Mouse (Mus musculus) lung, adult 2 months (tissue): ENCODE measurements around the gene Bbs4. TPM values are rescaled to one million over a fixed set of nuclear protein-coding genes. Genes with fewer than 3 reads are reported as not detected.

ENCODE experiments used
- DNase-seq: peaks from one replicate; pipeline ENCODE4 v3.0.0; 2022
- H3K4me1 ChIP-seq: fragments of 200-500 bp; 2 replicates; pipeline ENCODE4 v1.6.1; 2011; ENCODE audit warnings: low read length; ENCODE audit not compliant: control insufficient read depth, insufficient read depth
- H3K4me3 ChIP-seq: fragments of 200-500 bp; replicated peaks from 2 replicates; pipeline ENCODE3; 2011; ENCODE audit warnings: low read depth, mild to moderate bottlenecking, control low read depth, low read length; ENCODE audit errors: extremely low read depth
- CTCF ChIP-seq: fragments of 200-500 bp; IDR thresholded peaks from 2 replicates; pipeline ENCODE4 v1.5.1; 2011; ENCODE audit warnings: mild to moderate bottlenecking, low read length, control low read depth; ENCODE audit not compliant: insufficient read depth
- POLR2A ChIP-seq: fragments of 200-500 bp; IDR thresholded peaks from 2 replicates; pipeline ENCODE4 v1.6.1; 2011; ENCODE audit warnings: low read depth, mild to moderate bottlenecking, control low read depth, low read length, borderline replicate concordance; ENCODE audit errors: extremely low read depth
- WGBS: fragments of 180-500 bp; shearing (Covaris S2); methylation state at CpG from one replicate; pipeline ENCODE4 v1.1.7; 2018; 5-methylcytosine and 5-hydroxymethylcytosine counted together
- polyA plus RNA-seq: library from polyadenylated mRNA; depleted of rRNA; stranded (reverse); fragments of >200 nt; gene quantifications from 2 replicates; pipeline ENCODE4 v1.2.3, GENCODE M21; 2012; rRNA removed

Bbs4 gene
- polyA plus RNA-seq, 1 experiment: 3.5 TPM

DNA sequence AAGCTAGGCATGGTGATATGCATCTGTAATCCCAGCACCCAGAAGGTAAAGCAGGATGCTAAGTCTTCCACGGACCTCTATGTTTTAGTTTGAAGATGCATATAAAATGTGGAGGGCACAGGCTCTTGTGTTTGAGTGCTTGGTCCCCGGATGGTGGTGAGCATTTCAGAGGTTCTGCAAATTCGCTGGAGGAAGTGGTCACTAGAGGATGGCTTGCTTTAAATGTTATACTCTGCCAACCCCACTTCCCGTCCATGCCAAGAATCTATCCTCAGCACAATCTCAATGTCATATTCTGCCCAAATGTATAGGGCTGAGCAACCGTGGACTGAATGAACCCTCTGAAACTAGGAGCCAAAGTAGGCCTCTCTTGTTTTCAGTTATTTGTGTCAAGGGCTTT, 72.4 kb downstream of the Bbs4 start:
- Histone ChIP-seq H3K4me3 (no peak overlapping the region), H3K4me1 (no peaks in the 10 kb centered on the region; the same call in 1 of the 2 replicates)
- TF ChIP-seq POLR2A (no peak), CTCF (no peak)
- no peak for DNase-seq
- WGBS: 78% methylated on average over 5 of the region's 5 CpGs

DNA sequence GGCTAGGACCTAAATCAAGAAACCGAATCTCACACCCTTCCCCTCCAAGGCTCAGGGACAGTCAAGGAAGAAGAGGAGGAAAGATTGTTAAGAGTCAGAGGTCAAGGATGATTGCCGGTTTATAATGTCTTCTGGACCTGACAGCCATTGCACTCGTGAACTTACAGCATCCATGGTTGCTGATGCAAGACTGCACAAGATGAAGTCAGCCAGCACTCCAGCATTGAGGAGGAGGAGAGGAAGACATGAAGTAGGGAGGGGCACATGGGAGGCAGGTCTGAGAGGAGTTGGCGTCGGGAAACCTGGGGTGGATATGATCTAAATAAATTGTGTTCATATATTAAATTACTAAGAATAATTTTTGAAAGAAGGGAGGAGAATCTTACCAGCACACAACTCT, 74.6 kb downstream of the Bbs4 start:
- no peak overlapping the region for H3K4me3 ChIP-seq
- TF ChIP-seq POLR2A (no peak), CTCF (no peak)
- DNase-seq: no peak
- no peaks in the 10 kb centered on the region; the same call in 1 of the 2 replicates for H3K4me1 ChIP-seq
- 56% methylated on average over 5 of the region's 5 CpGs for WGBS

DNA sequence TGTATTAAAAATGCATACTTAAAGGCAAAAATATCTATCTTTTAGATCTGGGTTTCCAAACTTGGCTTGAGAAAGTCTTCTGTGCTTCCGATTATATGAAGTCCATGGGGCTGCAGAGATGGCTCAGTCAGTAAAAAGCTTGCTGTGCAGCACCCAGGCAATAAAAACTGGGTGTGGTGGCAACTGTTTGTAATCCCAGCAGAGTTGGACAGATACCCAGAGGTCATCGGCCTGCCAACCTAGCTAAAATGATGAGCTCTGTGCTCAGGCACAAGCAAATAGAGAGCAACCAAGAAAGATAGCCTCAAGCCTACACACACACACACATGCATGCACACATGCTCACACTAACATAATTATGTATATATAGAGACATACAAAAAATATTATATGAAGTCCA, 75.1 kb downstream of the Bbs4 start:
- 84% methylated on average over 2 of the region's 2 CpGs for WGBS
- Histone ChIP-seq H3K4me3 (no peak overlapping the region), H3K4me1 (no peaks in the 10 kb centered on the region; the same call in 1 of the 2 replicates)
- DNase-seq: no peak
- no peak for TF ChIP-seq POLR2A
- TF ChIP-seq CTCF: no peak

DNA sequence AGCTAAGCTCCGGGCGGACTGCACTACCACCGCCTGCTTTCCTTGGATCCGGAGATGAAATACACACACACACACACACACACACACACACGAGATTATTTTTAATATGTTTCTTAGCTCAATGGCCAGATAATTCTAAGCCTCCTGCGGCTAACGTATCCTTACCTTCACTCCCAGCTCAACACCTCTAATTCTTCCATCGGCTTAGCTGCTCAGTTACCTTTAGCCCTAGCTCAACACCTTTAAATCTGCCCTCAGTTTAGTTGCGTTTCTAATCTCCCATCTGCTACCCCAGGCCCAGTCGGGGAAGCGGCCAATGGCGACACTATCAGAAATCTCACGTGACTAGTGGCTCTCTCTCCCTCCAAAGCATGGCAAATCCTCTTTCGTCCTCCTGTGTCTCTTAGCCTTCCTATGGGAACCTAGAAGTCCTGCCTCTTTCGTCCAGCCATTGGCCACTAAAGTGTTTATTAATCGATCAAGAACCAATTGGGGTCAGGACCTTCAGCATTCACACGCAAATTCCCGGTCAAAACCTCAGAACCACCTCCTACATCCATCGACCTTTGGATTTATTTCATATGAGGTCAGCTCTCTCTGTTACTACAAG, 78.4 kb downstream of the Bbs4 start:
- no peak overlapping the region for H3K4me3 ChIP-seq
- TF ChIP-seq POLR2A: no peak
- TF ChIP-seq CTCF: no peak
- WGBS: 85% methylated on average over 19 of the region's 19 CpGs
- no peaks in the 10 kb centered on the region for H3K4me1 ChIP-seq
- DNase-seq: no peak

DNA sequence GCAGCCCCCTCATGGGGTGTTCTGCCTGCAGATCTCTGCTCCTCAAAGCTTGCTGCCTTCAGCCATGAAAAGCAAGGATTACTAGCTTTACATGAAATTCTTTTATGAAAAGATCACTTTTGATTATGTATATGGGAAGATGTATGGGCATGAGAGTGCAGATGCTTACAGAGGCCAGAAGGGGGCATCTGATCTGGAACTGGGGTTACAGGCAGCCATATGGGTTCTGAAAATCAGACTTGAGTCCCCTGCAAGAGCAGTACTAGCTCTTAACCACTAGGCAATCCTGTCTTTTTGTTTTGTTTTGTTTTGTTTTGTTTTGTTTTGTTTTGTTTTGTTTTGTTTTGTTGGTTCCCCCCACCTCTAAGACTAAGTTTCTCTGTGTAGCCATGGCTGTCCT, 80.1 kb downstream of the Bbs4 start:
- no peaks in the 10 kb centered on the region for H3K4me1 ChIP-seq
- H3K4me3 ChIP-seq: no peak overlapping the region
- no peak for DNase-seq
- no peak for TF ChIP-seq POLR2A
- no peak for TF ChIP-seq CTCF

Other genes starting within 250 kb of the Bbs4 start
- 10.6 and 13.8 TPM in 2 replicates for gene Adpgk, start 62.0 kb downstream of the Bbs4 start, polyA plus RNA-seq
- 15.0 and 20.1 TPM in 2 replicates for gene Arih1, start 133.1 kb upstream of the Bbs4 start, polyA plus RNA-seq
- gene Hexa, start 186.0 kb upstream of the Bbs4 start, polyA plus RNA-seq: 90.7 and 106 TPM in 2 replicates
- gene Tmem202, start 186.3 kb upstream of the Bbs4 start, polyA plus RNA-seq: 0.36 and 0.64 TPM in 2 replicates
- 0.07 and 0.15 TPM in 2 replicates for gene Celf6, start 224.4 kb upstream of the Bbs4 start, polyA plus RNA-seq